Mouse (Mus musculus): ENCODE results near the gene Ppfibp2.

DNA sequence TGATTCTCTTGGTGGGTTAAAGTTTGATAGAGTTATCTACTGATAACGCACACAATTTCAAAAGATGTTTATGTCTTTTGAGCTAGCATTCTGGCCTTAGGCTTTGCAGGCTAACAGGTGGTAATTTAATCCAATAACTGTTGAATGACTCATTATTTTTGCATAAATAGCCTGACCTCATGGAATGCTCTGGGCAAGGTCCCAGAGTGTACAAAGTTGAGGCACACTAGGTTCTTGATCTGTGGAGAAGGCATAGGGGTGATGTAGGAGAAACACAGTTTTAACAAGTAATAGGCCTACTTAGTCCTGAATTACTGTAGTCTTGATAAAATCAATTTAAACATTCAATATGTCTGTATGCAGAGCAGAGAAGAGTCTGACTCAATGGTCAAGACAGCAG, 183.2 kb downstream of the Ppfibp2 start:
- no peak for TF ChIP-seq SRF (IDR thresholded peaks at IDR 0.05; ENCODE audit: control insufficient read depth, insufficient read length, low read depth)
- no peak for TF ChIP-seq POLR2AphosphoS2 (IDR thresholded peaks at IDR 0.05; ENCODE audit: insufficient read length, low read depth)
- TF ChIP-seq MYOG (IDR thresholded peaks at IDR 0.05; ENCODE audit: control insufficient read depth in 1 of 3, insufficient read depth in 1 of 3, insufficient read length in 2 of 3, low read depth in 2 of 3) = no peak
- TF ChIP-seq USF1 (IDR thresholded peaks at IDR 0.05; ENCODE audit: low read depth) = no peak
- no peak for TF ChIP-seq POLR2A (IDR thresholded peaks at IDR 0.05; ENCODE audit: insufficient read length, low read depth)
- TF ChIP-seq E2F4 (IDR thresholded peaks at IDR 0.05; ENCODE audit: insufficient read depth) = no peak
- TF ChIP-seq TCF12 (IDR thresholded peaks at IDR 0.05; ENCODE audit: insufficient read depth, poor library complexity, severe bottlenecking) = no peak
- no peak for TF ChIP-seq TCF3 (IDR thresholded peaks at IDR 0.05; ENCODE audit: insufficient read length, low read depth)
